Mouse (Mus musculus) neural tube, embryonic 12.5 days (tissue): ENCODE results near the gene Fancd2os. TPM values are rescaled to one million over a fixed set of nuclear protein-coding genes. Genes with fewer than 3 reads are reported as not detected.

Experiments
- ATAC-seq: fragments of 200-750 bp; cut with Nextera tagmentation; 2 replicates; pipeline ENCODE4 v1.8.0; 2017; ENCODE audit warnings: low read depth, mild to moderate bottlenecking, moderate TSS enrichment, moderate library complexity; ENCODE audit not compliant: low FRiP score
- H3K27ac ChIP-seq: fragments of 300-500 bp; sonication (generic); 2 replicates; pipeline ENCODE4 v1.5.1; 2016
- H3K27me3 ChIP-seq: fragments of 300-500 bp; sonication (generic); replicated peaks from 2 replicates; pipeline ENCODE4 v1.6.1; 2016; ENCODE audit warnings: mild to moderate bottlenecking
- H3K36me3 ChIP-seq: fragments of 300-500 bp; sonication (generic); 2 replicates; pipeline ENCODE4 v1.6.1; 2016; ENCODE audit warnings: mild to moderate bottlenecking
- H3K4me1 ChIP-seq: fragments of 300-500 bp; sonication (generic); 2 replicates; pipeline ENCODE4 v1.6.1; 2016
- H3K4me2 ChIP-seq: fragments of 300-500 bp; sonication (generic); replicated peaks from 2 replicates; pipeline ENCODE4 v1.6.1; 2016; ENCODE audit warnings: mild to moderate bottlenecking
- H3K4me3 ChIP-seq: fragments of 300-500 bp; sonication (generic); 2 replicates; pipeline ENCODE4 v1.5.1; 2016
- H3K9ac ChIP-seq: fragments of 300-500 bp; sonication (generic); 2 replicates; pipeline ENCODE4 v1.6.1; 2016; ENCODE audit warnings: mild to moderate bottlenecking
- H3K9me3 ChIP-seq: fragments of 300-500 bp; sonication (generic); 2 replicates; pipeline ENCODE4 v1.6.1; 2016; ENCODE audit warnings: mild to moderate bottlenecking
- WGBS: fragments of 180-500 bp; shearing (Covaris S2); methylation state at CpG from one replicate; pipeline ENCODE4 v1.1.7; 2016; 5-methylcytosine and 5-hydroxymethylcytosine counted together
- polyA plus RNA-seq: library from polyadenylated mRNA; unstranded; fragments of >200 nt; fragmentation: Nextera tagmentation; extraction: Ambion mirVana; gene quantifications from 2 replicates; pipeline ENCODE4 v1.2.1, GENCODE M21; 2016

Fancd2os gene
- polyA plus RNA-seq, result 0.19 TPM in 1 of 2 replicates, not detected in the other

GRCm38 (mm10) chr6:113600543-113601139, at the start of gene Fancd2os:
Gene Fancd2os, minus strand, starts transcription at chr6:113600715.
- peak within 1 kb of the TSS; percentile 16; the same call in 1 of the 2 replicates for H3K4me2 ChIP-seq
- 37% methylated on average over 23 of the region's 23 CpGs for WGBS
- H3K9ac ChIP-seq, result no peak within 1 kb of the TSS
- no peaks in the 10 kb centered on the region for H3K27me3 ChIP-seq
- no peak for ATAC-seq
- H3K27ac ChIP-seq, result no peak within 1 kb of the TSS
- no peaks in the 10 kb centered on the region for H3K9me3 ChIP-seq
- peaks cover 11% of the 10 kb centered on the region for H3K4me1 ChIP-seq
- no peaks in the 10 kb centered on the region for H3K36me3 ChIP-seq
- no peak within 1 kb of the TSS for H3K4me3 ChIP-seq

- H3K9ac ChIP-seq, result no peak overlapping the region
- no peak for ATAC-seq
- no peak overlapping the region for H3K27ac ChIP-seq
- no peaks in the 10 kb centered on the region for H3K9me3 ChIP-seq
- no peak overlapping the region for H3K4me2 ChIP-seq
- no peaks in the 10 kb centered on the region for H3K4me1 ChIP-seq
- H3K4me3 ChIP-seq, result no peak overlapping the region
- H3K27me3 ChIP-seq, result no peaks in the 10 kb centered on the region
- H3K36me3 ChIP-seq, result no peaks in the 10 kb centered on the region
- 78% methylated on average over 4 of the region's 4 CpGs for WGBS
Measured at GRCm38 (mm10) chr6:113650197-113650640, 49.7 kb upstream of the Fancd2os start.

DNA sequence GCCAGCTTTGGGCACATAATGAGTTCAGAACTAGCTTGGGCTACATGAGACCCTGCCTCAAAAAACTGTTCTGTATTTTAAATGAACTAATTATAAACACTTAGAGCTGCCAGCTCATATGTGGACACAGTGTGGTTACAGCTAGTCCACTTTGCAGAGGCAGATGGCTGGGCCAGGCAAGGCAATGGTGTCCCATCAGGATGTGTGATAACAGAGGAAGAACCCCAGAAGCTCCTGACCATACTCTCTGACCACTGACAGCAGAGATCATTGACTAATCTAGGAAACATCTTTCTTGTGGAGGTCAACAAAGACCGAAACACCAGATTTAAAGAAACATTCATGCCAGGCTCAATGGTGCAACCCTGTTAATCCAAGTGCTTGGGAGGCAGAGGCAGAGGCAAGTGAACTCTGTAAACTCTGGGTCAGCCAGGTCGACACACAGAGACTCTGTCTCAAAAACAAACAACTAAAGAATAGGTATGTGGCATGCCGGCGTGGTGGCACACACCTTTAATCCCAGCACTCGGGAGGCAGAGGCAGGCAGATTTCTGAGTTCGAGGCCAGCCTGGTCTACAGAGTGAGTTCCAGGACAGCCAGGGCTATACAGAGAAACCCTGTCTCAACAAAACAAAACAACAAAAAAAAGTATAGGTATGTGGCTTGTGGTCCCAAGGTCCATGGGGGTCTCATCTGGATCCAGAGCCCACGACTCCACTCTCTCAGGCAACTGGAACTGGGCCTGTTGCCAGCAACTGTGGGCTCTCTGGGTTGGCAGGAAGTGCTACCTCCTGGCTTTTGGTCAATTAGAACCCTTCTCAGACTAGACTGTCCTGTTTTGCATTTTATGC, 49.1 kb upstream of the Fancd2os start:
- Histone ChIP-seq H3K4me1 (no peaks in the 10 kb centered on the region), H3K27me3 (no peaks in the 10 kb centered on the region), H3K36me3 (no peaks in the 10 kb centered on the region), H3K9ac (no peak overlapping the region), H3K4me3 (no peak overlapping the region), H3K9me3 (no peaks in the 10 kb centered on the region), H3K27ac (no peak overlapping the region), H3K4me2 (no peak overlapping the region)
- 87% methylated on average over 7 of the region's 7 CpGs for WGBS
- ATAC-seq, result no peak

GRCm38 (mm10) chr6:113644808-113645207, 44.3 kb upstream of the Fancd2os start:
- no peaks in the 10 kb centered on the region for H3K27me3 ChIP-seq
- WGBS, result 84% methylated on average over 8 of the region's 8 CpGs
- H3K9me3 ChIP-seq, result no peaks in the 10 kb centered on the region
- H3K27ac ChIP-seq, result no peak overlapping the region
- no peak overlapping the region for H3K4me3 ChIP-seq
- H3K9ac ChIP-seq, result no peak overlapping the region
- H3K36me3 ChIP-seq, result no peaks in the 10 kb centered on the region
- no peak overlapping the region for H3K4me2 ChIP-seq
- no peak for ATAC-seq
- H3K4me1 ChIP-seq, result no peaks in the 10 kb centered on the region

DNA sequence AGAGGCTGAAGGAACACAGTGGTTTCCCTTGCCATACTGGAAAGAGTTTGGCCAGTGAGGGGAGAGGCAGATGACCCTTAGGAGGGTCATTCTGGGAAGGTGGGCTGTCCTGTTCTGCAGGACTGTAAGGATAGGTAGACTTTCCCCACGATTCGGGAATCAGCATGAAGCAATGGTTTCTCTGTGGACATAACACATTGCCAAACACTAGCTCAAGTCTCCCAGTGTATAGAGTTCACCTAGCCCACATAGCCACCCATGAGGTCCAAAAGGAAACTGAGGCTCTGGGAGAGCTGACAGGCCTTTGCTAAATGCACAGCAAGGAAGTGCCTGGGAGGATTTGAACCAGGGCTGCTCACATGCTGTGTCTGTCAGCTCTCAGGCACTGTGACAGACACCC, 43.5 kb upstream of the Fancd2os start:
- Histone ChIP-seq H3K9ac (no peak overlapping the region), H3K27me3 (no peaks in the 10 kb centered on the region), H3K9me3 (no peaks in the 10 kb centered on the region), H3K4me3 (no peak overlapping the region), H3K36me3 (no peaks in the 10 kb centered on the region), H3K4me2 (no peak overlapping the region), H3K27ac (no peak overlapping the region), H3K4me1 (no peaks in the 10 kb centered on the region)
- no peak for ATAC-seq
- 91% methylated on average over 2 of the region's 2 CpGs for WGBS

- Histone ChIP-seq H3K4me3 (no peak overlapping the region), H3K9me3 (no peaks in the 10 kb centered on the region), H3K9ac (no peak overlapping the region), H3K27ac (no peak overlapping the region), H3K4me1 (no peaks in the 10 kb centered on the region; the same call in 1 of the 2 replicates), H3K36me3 (no peaks in the 10 kb centered on the region), H3K27me3 (no peaks in the 10 kb centered on the region), H3K4me2 (no peak overlapping the region)
- ATAC-seq, result no peak
- WGBS, result 89% methylated on average over 4 of the region's 4 CpGs
Measured at GRCm38 (mm10) chr6:113643021-113643420, 42.5 kb upstream of the Fancd2os start.

- Histone ChIP-seq H3K4me1 (no peaks in the 10 kb centered on the region; the same call in 1 of the 2 replicates), H3K4me2 (no peak overlapping the region), H3K4me3 (no peak overlapping the region), H3K9me3 (no peaks in the 10 kb centered on the region), H3K36me3 (no peaks in the 10 kb centered on the region), H3K27ac (no peak overlapping the region), H3K9ac (no peak overlapping the region), H3K27me3 (no peaks in the 10 kb centered on the region)
- ATAC-seq, result no peak
- WGBS, result 83% methylated on average over 8 of the region's 8 CpGs
Measured at GRCm38 (mm10) chr6:113642605-113643004, 42.1 kb upstream of the Fancd2os start.

DNA sequence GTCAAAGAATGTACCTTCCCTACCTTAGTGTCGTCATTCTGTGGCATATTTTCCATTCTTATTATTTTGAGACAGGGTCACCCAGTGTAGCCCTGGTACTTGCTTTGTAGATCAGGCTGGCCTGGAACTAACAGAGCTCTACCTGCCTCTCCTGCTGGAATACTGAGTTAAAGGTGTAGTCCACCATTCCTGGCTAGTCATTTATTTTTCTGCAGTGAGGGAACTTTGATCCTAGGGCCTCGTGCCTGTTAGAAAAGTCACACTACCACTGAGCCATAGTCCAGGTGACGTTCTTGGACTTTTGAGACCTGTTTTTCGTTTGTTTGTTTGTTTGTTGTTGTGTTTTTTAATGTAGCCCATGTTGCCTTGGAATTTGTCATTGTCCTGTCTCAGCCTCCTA, 38.7 kb upstream of the Fancd2os start:
- Histone ChIP-seq H3K9ac (no peak overlapping the region), H3K4me3 (no peak overlapping the region), H3K9me3 (no peaks in the 10 kb centered on the region), H3K4me2 (no peak overlapping the region), H3K27me3 (no peaks in the 10 kb centered on the region), H3K27ac (no peak overlapping the region), H3K36me3 (no peaks in the 10 kb centered on the region), H3K4me1 (no peaks in the 10 kb centered on the region; the same call in 1 of the 2 replicates)
- no peak for ATAC-seq
- WGBS, result 84% methylated on average over 4 of the region's 4 CpGs

- Histone ChIP-seq H3K36me3 (peaks cover 3% of the 10 kb centered on the region; the same call in 1 of the 2 replicates), H3K27me3 (no peaks in the 10 kb centered on the region), H3K4me2 (peak within 1 kb of the TSS; percentile 77), H3K9me3 (no peaks in the 10 kb centered on the region), H3K9ac (peak within 1 kb of the TSS; percentile 48; the same call in 1 of the 2 replicates), H3K27ac (no peak within 1 kb of the TSS), H3K4me1 (no peaks in the 10 kb centered on the region; the same call in 1 of the 2 replicates), H3K4me3 (peak within 1 kb of the TSS; percentile 40)
- 10% methylated on average over 37 of the region's 37 CpGs for WGBS
- peak; percentile 94 for ATAC-seq
Measured at GRCm38 (mm10) chr6:113638302-113639040, 38.0 kb upstream of the Fancd2os start, which contains the start of gene Irak2. Gene Irak2, plus strand, starts transcription at chr6:113638467.

GRCm38 (mm10) chr6:113632863-113633262, 32.3 kb upstream of the Fancd2os start:
- Histone ChIP-seq H3K27ac (no peak overlapping the region), H3K9ac (no peak overlapping the region), H3K4me2 (no peak overlapping the region), H3K4me3 (no peak overlapping the region), H3K36me3 (peaks cover 52% of the 10 kb centered on the region), H3K9me3 (no peaks in the 10 kb centered on the region), H3K4me1 (no peaks in the 10 kb centered on the region), H3K27me3 (no peaks in the 10 kb centered on the region)
- ATAC-seq, result no peak
- 95% methylated on average over 4 of the region's 4 CpGs for WGBS

DNA sequence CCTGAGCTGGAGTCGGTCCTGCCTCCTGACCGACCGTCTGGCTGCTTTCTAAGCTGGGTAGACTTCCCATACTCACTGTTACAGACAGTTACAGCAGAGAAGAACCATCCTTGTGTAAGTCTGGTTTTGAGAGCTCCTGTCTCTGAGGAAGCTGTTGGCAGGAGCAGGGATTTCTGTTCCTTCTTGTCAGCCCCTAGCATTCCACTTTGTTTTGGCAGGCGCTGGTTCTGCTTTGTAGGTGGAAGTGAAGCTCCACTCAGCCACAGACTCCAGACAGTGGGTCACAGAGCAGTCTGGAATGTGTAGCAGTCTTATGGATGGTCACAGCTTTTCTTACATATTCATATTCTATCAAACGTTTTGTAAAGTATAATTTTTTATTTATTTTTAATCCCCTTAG, 29.8 kb upstream of the Fancd2os start:
- Histone ChIP-seq H3K9ac (no peak overlapping the region), H3K27ac (no peak overlapping the region), H3K4me2 (no peak overlapping the region), H3K27me3 (no peaks in the 10 kb centered on the region), H3K4me1 (peaks cover 8% of the 10 kb centered on the region), H3K9me3 (no peaks in the 10 kb centered on the region), H3K4me3 (no peak overlapping the region), H3K36me3 (peaks cover 61% of the 10 kb centered on the region)
- ATAC-seq, result no peak
- 85% methylated on average over 5 of the region's 5 CpGs for WGBS
